29 mouse cellular contexts compared by ENCODE assay signal in genomic region chr5:37743889-37744707, GRCm38 (mm10). TPM values are rescaled to one million over a fixed set of nuclear protein-coding genes. Genes with fewer than 3 reads are reported as not detected.
DNase-seq lines count a peak whose midpoint lies in the region; ATAC-seq and TF ChIP-seq lines count a peak whose summit lies in the region.
"Had no signal": no experiment of that assay in that cellular context is flagged by ENCODE, and none has a peak within 500 bp of the region (broad histone marks: within the 10 kb centered on the region; RNA-seq: fewer than 3 reads in every experiment).

No protein-coding gene starts in this region.

- no peak overlapping the region for H3K4me3 ChIP-seq in gastrocnemius, adult 2 months
- no peak overlapping the region for H3K4me3 ChIP-seq in neural tube, embryonic 15.5 days (replicated peaks)
- H3K4me3 ChIP-seq: forebrain, embryonic 12.5 days; heart, embryonic 13.5 days; hindbrain, embryonic 12.5 days; left cerebral cortex, adult 2 months; liver, embryonic 12.5 days; neural tube, embryonic 12.5 days; stomach, embryonic 15.5 days had no signal

- H3K4me1 ChIP-seq in neural tube, embryonic 15.5 days = no peaks in the 10 kb centered on the region
- H3K4me1 ChIP-seq: forebrain, embryonic 12.5 days; hindbrain, embryonic 12.5 days; liver, embryonic 12.5 days; neural tube, embryonic 12.5 days; stomach, embryonic 15.5 days had no signal

- peak; percentile 24 for DNase-seq in gastrocnemius, adult 2 months
- no peak for DNase-seq in gastrocnemius, postnatal 4 days (ENCODE audit: low spot score in 2 of 2)
- DNase-seq in neural tube, embryonic 10.5 days (ENCODE audit: extremely low spot score, low spot score) = no peak
- DNase-seq in lung, postnatal 10 days = peak; percentile 24
- DNase-seq in ovary, postnatal 14 days (ENCODE audit: low spot score) = no peak
- no peak for DNase-seq in left cerebral cortex, postnatal 25 days (ENCODE audit: low spot score in 2 of 2)
- DNase-seq: adrenal gland, postnatal 25 days; cerebellum, adult 8-10 months; heart, adult 18-20 months; heart, postnatal 14 days; kidney, adult 11 months; layer of hippocampus, adult 9-11 months; left cerebral cortex, postnatal 4 days; lung, embryonic 14.5 days; midbrain, embryonic 14.5 days; right cerebral cortex, adult 18-20 months; thymus, adult 18-20 months; thymus, postnatal 36 days had no signal

- ATAC-seq in neural tube, embryonic 15.5 days (ENCODE audit: low FRiP score) = peak; percentile 50; the same call in 1 of the 2 replicates
- ATAC-seq: liver, embryonic 12.5 days had no signal

- TF ChIP-seq CTCF in gastrocnemius, adult 2 months (IDR thresholded peaks at IDR 0.05) = no peak

- H3K27me3 ChIP-seq in neural tube, embryonic 15.5 days (replicated peaks) = no peaks in the 10 kb centered on the region
- H3K27me3 ChIP-seq: heart, embryonic 13.5 days; hindbrain, embryonic 12.5 days; liver, embryonic 12.5 days; neural tube, embryonic 12.5 days; stomach, embryonic 15.5 days had no signal

- H3K4me2 ChIP-seq in neural tube, embryonic 15.5 days = no peak overlapping the region
- H3K4me2 ChIP-seq: forebrain, embryonic 12.5 days; heart, embryonic 13.5 days; hindbrain, embryonic 12.5 days; liver, embryonic 12.5 days; lung, embryonic 14.5 days; neural tube, embryonic 12.5 days; stomach, embryonic 15.5 days had no signal

- H3K27ac ChIP-seq in gastrocnemius, adult 2 months = peak overlapping the region; percentile 16; the same call in 1 of the 2 replicates
- H3K27ac ChIP-seq in neural tube, embryonic 15.5 days (replicated peaks) = 0 out of 2 replicates have a peak overlapping the region, but pooled peaks have one; percentile 5
- H3K27ac ChIP-seq: forebrain, embryonic 12.5 days; heart, embryonic 13.5 days; hindbrain, embryonic 12.5 days; kidney, postnatal 0 days; left cerebral cortex, adult 2 months; liver, embryonic 12.5 days; neural tube, embryonic 12.5 days; stomach, embryonic 15.5 days had no signal

- WGBS in neural tube, embryonic 15.5 days = 70% methylated on average over 13 of the region's 13 CpGs

- intact Hi-C loops in gastrocnemius, adult 2 months (cut with DNase I) = no loop called here
- intact Hi-C loops in left cerebral cortex, postnatal 25 days (cut with DNase I) = no loop called here

- H3K9me3 ChIP-seq in neural tube, embryonic 15.5 days (replicated peaks) = no peaks in the 10 kb centered on the region; the same call in 1 of the 2 replicates
- H3K9me3 ChIP-seq: forebrain, embryonic 12.5 days; heart, embryonic 13.5 days; liver, embryonic 12.5 days; neural tube, embryonic 12.5 days; stomach, embryonic 15.5 days had no signal

- H3K36me3 ChIP-seq in neural tube, embryonic 15.5 days = no peaks in the 10 kb centered on the region
- H3K36me3 ChIP-seq: forebrain, embryonic 12.5 days; heart, embryonic 13.5 days; hindbrain, embryonic 12.5 days; liver, embryonic 12.5 days; neural tube, embryonic 12.5 days; stomach, embryonic 15.5 days had no signal

- no peak overlapping the region for H3K9ac ChIP-seq in neural tube, embryonic 15.5 days (replicated peaks)
- H3K9ac ChIP-seq: forebrain, embryonic 12.5 days; heart, embryonic 13.5 days; hindbrain, embryonic 12.5 days; liver, embryonic 12.5 days; lung, embryonic 14.5 days; neural tube, embryonic 12.5 days; stomach, embryonic 15.5 days had no signal

RNA-seq across cellular contexts. Expression of gene Cytl1, which starts 8.8 kb away (rescaled TPM):
- 1 to 10 TPM; 3.0 to 3.9 TPM for total RNA-seq in gastrocnemius, adult 2 months (2021)
- 1 to 10 TPM in 1 of 2 experiments, not detected in 1; 1.1 TPM for total RNA-seq in gastrocnemius, postnatal 4 days (2021)
- polyA plus RNA-seq in neural tube, embryonic 15.5 days (2015; fragmentation: Nextera tagmentation; extraction: Ambion mirVana) = 2.4 and 4.9 TPM in 2 replicates
- 1 to 10 TPM; 1.2 to 1.3 TPM for total RNA-seq in left cerebral cortex, postnatal 25 days (2021)
- total RNA-seq: left cerebral cortex, postnatal 4 days; megakaryocyte-erythroid progenitor cell, adult 5-6 weeks had no signal
- polyA plus RNA-seq: liver, embryonic 12.5 days; midbrain, embryonic 14.5 days had no signal

RNA-seq across cellular contexts. Expression of gene Stk32b, which starts 27.1 kb away (rescaled TPM):
- total RNA-seq in gastrocnemius, adult 2 months (2021) = under 1 TPM in 1 of 2 experiments, not detected in 1; 0.20 TPM
- total RNA-seq in gastrocnemius, postnatal 4 days (2021) = under 1 TPM; 0.25 to 0.31 TPM
- polyA plus RNA-seq in neural tube, embryonic 15.5 days (2015; fragmentation: Nextera tagmentation; extraction: Ambion mirVana) = 32.7 and 36.5 TPM in 2 replicates
- total RNA-seq in left cerebral cortex, postnatal 25 days (2021) = 1 to 10 TPM; 2.4 TPM
- total RNA-seq: megakaryocyte-erythroid progenitor cell, adult 5-6 weeks had no signal
- polyA plus RNA-seq: large intestine, adult 2 months had no signal

Comparison
In these comparisons a context has a peak if more than half of its experiments do, and no peak if none do; other contexts are left out.
1. DNase-seq: peak in gastrocnemius, adult 2 months (single experiment) and lung, postnatal 10 days (single experiment); none in gastrocnemius, postnatal 4 days (0 of 2), neural tube, embryonic 10.5 days (single experiment), ovary, postnatal 14 days (single experiment) and left cerebral cortex, postnatal 25 days (0 of 2).